Mouse (Mus musculus) midbrain, embryonic 13.5 days (tissue): ENCODE measurements around the gene Gm21913. TPM values are rescaled to one million over a fixed set of nuclear protein-coding genes. Genes with fewer than 3 reads are reported as not detected.
"Not testable (repeated sequence)": the region's sequence is repeated elsewhere in the genome, so short reads cannot be mapped to it uniquely, and the experiment has no call there.

Source experiments
- ATAC-seq: fragments of 200-750 bp; cut with Nextera tagmentation; 2 replicates; pipeline ENCODE4 v1.8.0; 2017; ENCODE audit warnings: mild to moderate bottlenecking, moderate TSS enrichment, moderate library complexity
- H3K27ac ChIP-seq: fragments of 300-500 bp; sonication (generic); 2 replicates; pipeline ENCODE4 v1.5.1; 2015; ENCODE audit warnings: inconsistent platforms, mild to moderate bottlenecking, moderate library complexity
- H3K27me3 ChIP-seq: fragments of 300-500 bp; sonication (generic); 2 replicates; pipeline ENCODE4 v1.6.1; 2015; ENCODE audit warnings: mild to moderate bottlenecking, inconsistent platforms
- H3K36me3 ChIP-seq: fragments of 300-500 bp; sonication (generic); 2 replicates; pipeline ENCODE4 v1.6.1; 2015; ENCODE audit warnings: mild to moderate bottlenecking, inconsistent platforms
- H3K4me1 ChIP-seq: fragments of 300-500 bp; sonication (generic); replicated peaks from 2 replicates; pipeline ENCODE4 v1.6.1; 2015; ENCODE audit warnings: inconsistent platforms
- H3K4me2 ChIP-seq: fragments of 300-500 bp; sonication (generic); replicated peaks from 2 replicates; pipeline ENCODE4 v1.6.1; 2015; ENCODE audit warnings: moderate library complexity, mild to moderate bottlenecking, inconsistent platforms
- H3K4me3 ChIP-seq: fragments of 300-500 bp; sonication (generic); replicated peaks from 2 replicates; pipeline ENCODE4 v1.5.1; 2015; ENCODE audit warnings: mild to moderate bottlenecking, inconsistent platforms
- H3K9ac ChIP-seq: fragments of 300-500 bp; sonication (generic); replicated peaks from 2 replicates; pipeline ENCODE4 v1.6.1; 2015; ENCODE audit warnings: mild to moderate bottlenecking, inconsistent platforms
- H3K9me3 ChIP-seq: fragments of 300-500 bp; sonication (generic); 2 replicates; pipeline ENCODE4 v1.6.1; 2016; ENCODE audit warnings: mild to moderate bottlenecking, inconsistent platforms
- WGBS: fragments of 180-500 bp; shearing (Covaris S2); methylation state at CpG from one replicate; pipeline ENCODE4 v1.1.7; 2015; 5-methylcytosine and 5-hydroxymethylcytosine counted together
- polyA plus RNA-seq: library from polyadenylated mRNA; unstranded; fragments of >200 nt; fragmentation: Nextera tagmentation; extraction: Ambion mirVana; gene quantifications from 2 replicates; pipeline ENCODE4 v1.2.1, GENCODE M21; 2015

Gene Gm21913
- polyA plus RNA-seq, result not detected in 2 replicates

DNA sequence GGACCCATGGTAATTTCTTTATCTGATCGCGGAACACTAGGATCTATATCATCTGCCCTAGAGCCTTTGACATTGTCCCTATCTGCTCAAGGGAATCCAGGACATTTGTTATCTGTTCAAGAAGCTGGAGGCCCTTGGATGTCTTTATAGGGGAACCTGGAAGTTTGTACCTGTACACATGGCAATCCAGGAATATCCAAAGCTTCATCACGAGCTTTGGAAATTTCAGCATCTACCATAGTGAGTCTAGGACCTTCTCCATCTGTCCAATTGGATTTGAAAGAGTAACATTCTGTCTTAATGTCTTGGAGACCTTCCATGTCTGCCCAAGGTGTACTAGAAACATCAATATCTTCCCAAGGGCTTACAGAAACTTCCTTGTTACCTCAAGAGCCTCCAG, at the start of gene Gm21913:
Gene Gm21913 (plus strand): TSS at position 301 of the 400 bp plus-strand sequence.
- not testable (repeated sequence) for H3K4me3 ChIP-seq, H3K9me3 ChIP-seq, H3K36me3 ChIP-seq, H3K9ac ChIP-seq, H3K27me3 ChIP-seq, H3K27ac ChIP-seq, H3K4me1 ChIP-seq, H3K4me2 ChIP-seq, ATAC-seq
- WGBS, result no CpG with 5 or more reads among the region's 3 CpGs

Other genes starting within 250 kb of the Gm21913 start
- gene Gm29110, start 153.4 kb upstream of the Gm21913 start, polyA plus RNA-seq, result not detected in 2 replicates